Mouse (Mus musculus): ENCODE measurements at regions not wholly inside any gene's neighbourhood (a gene's known extent, or its start where the extent isn't known, plus 50 kb on each side); places are given as distances from the start of the nearest gene placed in this dataset.

DNA sequence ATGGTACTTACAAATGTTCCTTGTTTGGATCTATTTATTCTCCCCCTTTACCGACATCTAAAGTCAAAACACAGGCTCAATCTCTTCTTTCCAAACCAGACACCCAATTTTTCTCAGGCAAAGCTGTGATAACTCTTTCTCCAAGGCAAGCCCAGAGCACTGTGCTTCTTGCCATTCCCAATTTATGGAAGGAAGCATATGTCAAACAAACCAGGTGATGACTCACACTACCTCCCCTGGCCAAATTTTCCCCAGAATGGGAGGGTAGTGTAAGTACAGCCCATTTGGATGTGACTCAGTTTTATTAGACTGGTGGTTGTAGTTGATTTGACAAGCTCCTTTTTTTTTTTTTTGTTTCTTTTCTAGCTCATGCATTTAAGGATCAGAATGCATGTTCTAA is 313.0 kb downstream of the Tex13c3 start:
- TF ChIP-seq CTCF (IDR thresholded peaks at IDR 0.05; ENCODE audit: low read depth, low read length) = no peak
- TF ChIP-seq POLR2A (IDR thresholded peaks at IDR 0.05; ENCODE audit: insufficient read depth, low read length) = no peak
- TF ChIP-seq EP300 (IDR thresholded peaks at IDR 0.05; ENCODE audit: insufficient read depth, low read depth, low read length) = no peak
